In genomic region chr5:149648196-149648595, GRCm38 (mm10) we compare ENCODE assay signal across 11 mouse cellular contexts. TPM values are rescaled to one million over a fixed set of nuclear protein-coding genes. Genes with fewer than 3 reads are reported as not detected.
DNase-seq lines count a peak whose midpoint lies in the region; ATAC-seq and TF ChIP-seq lines count a peak whose summit lies in the region.
"Had no signal": no experiment of that assay in that cellular context is flagged by ENCODE, and none has a peak within 500 bp of the region (broad histone marks: within the 10 kb centered on the region; RNA-seq: fewer than 3 reads in every experiment).

No protein-coding gene starts in this region.

- H3K27ac ChIP-seq in forebrain, postnatal 0 days (ENCODE audit: low read depth, low read length), result peak overlapping the region; percentile 57
- H3K27ac ChIP-seq in forebrain, embryonic 13.5 days, result no peak overlapping the region
- H3K27ac ChIP-seq in liver, embryonic 11.5 days (ENCODE audit: low read depth, low read length), result peak overlapping the region; percentile 98
- H3K27ac ChIP-seq: limb, embryonic 12.5 days had no signal

- no peaks in the 10 kb centered on the region for H3K27me3 ChIP-seq in forebrain, postnatal 0 days (ENCODE audit: insufficient read depth, low read length)
- no peaks in the 10 kb centered on the region for H3K27me3 ChIP-seq in forebrain, embryonic 13.5 days
- no peaks in the 10 kb centered on the region for H3K27me3 ChIP-seq in liver, embryonic 11.5 days (replicated peaks; ENCODE audit: control insufficient read depth, insufficient read depth, low read length)
- H3K27me3 ChIP-seq: limb, embryonic 12.5 days had no signal

- 66% methylated on average over 4 of the region's 4 CpGs for WGBS in forebrain, postnatal 0 days
- 75% methylated on average over 4 of the region's 4 CpGs for WGBS in forebrain, embryonic 13.5 days
- 53% methylated on average over 4 of the region's 4 CpGs for WGBS in liver, embryonic 11.5 days

- no peak overlapping the region for H3K9ac ChIP-seq in forebrain, postnatal 0 days
- H3K9ac ChIP-seq in forebrain, embryonic 13.5 days, result no peak overlapping the region
- H3K9ac ChIP-seq in liver, embryonic 11.5 days (ENCODE audit: low read depth, low read length), result peak overlapping the region; percentile 58
- H3K9ac ChIP-seq: limb, embryonic 12.5 days had no signal

- H3K4me2 ChIP-seq in forebrain, postnatal 0 days (ENCODE audit: low read depth), result no peak overlapping the region
- no peak overlapping the region for H3K4me2 ChIP-seq in forebrain, embryonic 13.5 days
- peak overlapping the region; percentile 54 for H3K4me2 ChIP-seq in liver, embryonic 11.5 days
- H3K4me2 ChIP-seq: limb, embryonic 12.5 days had no signal

- no peaks in the 10 kb centered on the region for H3K36me3 ChIP-seq in forebrain, postnatal 0 days (ENCODE audit: insufficient read depth)
- no peaks in the 10 kb centered on the region for H3K36me3 ChIP-seq in forebrain, embryonic 13.5 days (ENCODE audit: poor library complexity, severe bottlenecking)
- H3K36me3 ChIP-seq in liver, embryonic 11.5 days (ENCODE audit: control insufficient read depth, insufficient read depth, low read length), result no peaks in the 10 kb centered on the region
- H3K36me3 ChIP-seq: limb, embryonic 12.5 days had no signal

- ATAC-seq in forebrain, postnatal 0 days, result 0 out of 2 replicates have a peak, but pooled peaks have one; percentile 21
- no peak for ATAC-seq in forebrain, embryonic 13.5 days
- ATAC-seq in liver, embryonic 11.5 days (replicated peaks; ENCODE audit: low FRiP score), result peak; percentile 6; the same call in 1 of the 2 replicates
- peak; percentile 38 for ATAC-seq in megakaryocyte progenitor cell, adult 5-6 weeks (replicated peaks; ENCODE audit: poor library complexity)

- TF ChIP-seq CTCF in forebrain, postnatal 0 days (IDR thresholded peaks at IDR 0.05; ENCODE audit: low read depth), result no peak

- no peaks in the 10 kb centered on the region for H3K9me3 ChIP-seq in forebrain, postnatal 0 days (ENCODE audit: low read length)
- no peaks in the 10 kb centered on the region for H3K9me3 ChIP-seq in forebrain, embryonic 13.5 days (replicated peaks)
- H3K9me3 ChIP-seq in liver, embryonic 11.5 days (ENCODE audit: control insufficient read depth, low read length), result no peaks in the 10 kb centered on the region
- H3K9me3 ChIP-seq: limb, embryonic 12.5 days had no signal

- H3K4me3 ChIP-seq in forebrain, postnatal 0 days (ENCODE audit: low read depth, low read length), result no peak overlapping the region
- H3K4me3 ChIP-seq in forebrain, embryonic 13.5 days, result no peak overlapping the region
- H3K4me3 ChIP-seq in liver, embryonic 11.5 days (ENCODE audit: low read depth, low read length), result no peak overlapping the region
- H3K4me3 ChIP-seq: limb, embryonic 12.5 days had no signal

- H3K4me1 ChIP-seq in forebrain, postnatal 0 days (ENCODE audit: insufficient read depth), result peaks cover 3% of the 10 kb centered on the region; the same call in 1 of the 2 replicates
- peaks cover 12% of the 10 kb centered on the region; the same call in 1 of the 2 replicates for H3K4me1 ChIP-seq in forebrain, embryonic 13.5 days
- H3K4me1 ChIP-seq in liver, embryonic 11.5 days (replicated peaks; ENCODE audit: control insufficient read depth, insufficient read depth, low read length), result peaks cover 17% of the 10 kb centered on the region

- no peak for DNase-seq in forebrain, postnatal 0 days
- DNase-seq in liver, embryonic 11.5 days (ENCODE audit: low spot score), result no peak
- no peak for DNase-seq in liver
- DNase-seq in kidney, postnatal 25 days, result peak; percentile 53 to 54
- no peak for DNase-seq in thymus, postnatal 14 days
- DNase-seq in thymus, postnatal 36 days, result no peak
- DNase-seq: gastrocnemius, postnatal 36 days; retina, postnatal 1 day had no signal

RNA-seq across cellular contexts. Expression of gene Hsph1, which starts 12.0 kb away (rescaled TPM):
- 41.2 and 49.2 TPM in 2 replicates for total RNA-seq in forebrain, postnatal 0 days (2014; rRNA removed)
- polyA plus RNA-seq in forebrain, postnatal 0 days (2015; fragmentation: Nextera tagmentation; extraction: Ambion mirVana), result 68.4 and 78.6 TPM in 2 replicates
- polyA plus RNA-seq in forebrain, embryonic 13.5 days (2015; fragmentation: Nextera tagmentation; extraction: Ambion mirVana), result 108 and 109 TPM in 2 replicates
- 116 and 119 TPM in 2 replicates for polyA plus RNA-seq in liver, embryonic 11.5 days (2014; fragmentation: Nextera tagmentation; extraction: Ambion mirVana)
- 70.9 and 82.2 TPM in 2 replicates for total RNA-seq in megakaryocyte progenitor cell, adult 5-6 weeks (2015)
- 39.1 and 39.6 TPM in 2 replicates for total RNA-seq in megakaryocyte progenitor cell, adult 5-6 weeks (2017)

RNA-seq across cellular contexts. Expression of gene B3glct, which starts 29.8 kb away (rescaled TPM):
- total RNA-seq in forebrain, postnatal 0 days (2014; rRNA removed), result 16.5 and 19.9 TPM in 2 replicates
- 12.4 and 13.1 TPM in 2 replicates for polyA plus RNA-seq in forebrain, postnatal 0 days (2015; fragmentation: Nextera tagmentation; extraction: Ambion mirVana)
- polyA plus RNA-seq in forebrain, embryonic 13.5 days (2015; fragmentation: Nextera tagmentation; extraction: Ambion mirVana), result 12.4 and 12.8 TPM in 2 replicates
- 13.2 and 13.4 TPM in 2 replicates for polyA plus RNA-seq in liver, embryonic 11.5 days (2014; fragmentation: Nextera tagmentation; extraction: Ambion mirVana)
- total RNA-seq in megakaryocyte progenitor cell, adult 5-6 weeks (2015), result 8.9 and 10.9 TPM in 2 replicates
- 5.9 and 9.7 TPM in 2 replicates for total RNA-seq in megakaryocyte progenitor cell, adult 5-6 weeks (2017)

Comparison
In these comparisons a context has a peak if more than half of its experiments do, and no peak if none do; other contexts are left out.
1. DNase-seq: peak in kidney, postnatal 25 days (2 of 2); none in forebrain, postnatal 0 days (single experiment), liver, embryonic 11.5 days (single experiment), liver (single experiment), thymus, postnatal 14 days (single experiment) and thymus, postnatal 36 days (0 of 2).